Mouse (Mus musculus) left cerebral cortex, adult 9 months (tissue): ENCODE measurements at regions not wholly inside any gene's neighbourhood (a gene's known extent, or its start where the extent isn't known, plus 50 kb on each side); places are given as distances from the start of the nearest gene placed in this dataset.

ENCODE experiments used
- DNase-seq, 2 experiments: peaks; one replicate each; pipeline ENCODE4 v3.0.0; 2022; ENCODE audit warnings: low spot score in 2 of 2

DNA sequence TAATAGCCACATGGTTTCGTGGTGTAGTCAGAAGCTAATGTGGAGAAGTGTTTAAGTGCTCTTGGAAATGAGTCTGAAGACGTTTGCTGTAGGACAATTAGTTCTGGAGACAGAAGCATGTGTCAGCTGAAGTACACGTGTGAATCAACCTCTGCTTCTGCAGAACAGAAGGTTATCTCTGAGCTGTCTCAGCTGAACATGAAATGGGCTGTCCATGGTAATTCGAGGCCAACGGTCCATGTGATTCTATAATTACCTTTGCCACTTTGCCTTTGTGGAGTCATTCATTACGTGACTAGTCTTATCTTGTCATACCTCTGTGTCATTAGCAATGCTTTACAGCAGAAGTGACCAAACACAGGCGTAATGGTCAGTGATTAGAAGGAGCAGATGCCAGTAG lies 295.6 kb upstream of the Veph1 start:
- no peak for DNase-seq

DNA sequence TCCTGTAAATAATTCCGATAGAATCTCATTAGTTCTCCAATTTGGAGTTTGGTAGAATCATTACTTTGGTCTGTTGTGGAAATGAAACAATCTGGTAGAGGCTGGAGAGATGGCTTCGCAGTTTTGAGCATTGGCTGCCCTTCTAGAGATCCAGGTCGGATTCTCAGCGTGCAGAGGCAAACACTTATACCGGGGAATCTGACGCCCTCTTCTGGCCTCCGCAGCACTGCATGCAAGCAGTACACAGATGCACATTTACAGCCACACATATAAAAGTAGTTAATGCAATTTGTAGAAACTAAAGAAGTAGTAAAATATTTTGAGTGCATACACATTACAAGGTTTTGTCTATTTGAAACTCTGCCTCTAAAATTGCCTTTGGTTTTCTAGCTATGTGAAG lies 294.1 kb upstream of the Veph1 start:
- DNase-seq, result no peak

DNA sequence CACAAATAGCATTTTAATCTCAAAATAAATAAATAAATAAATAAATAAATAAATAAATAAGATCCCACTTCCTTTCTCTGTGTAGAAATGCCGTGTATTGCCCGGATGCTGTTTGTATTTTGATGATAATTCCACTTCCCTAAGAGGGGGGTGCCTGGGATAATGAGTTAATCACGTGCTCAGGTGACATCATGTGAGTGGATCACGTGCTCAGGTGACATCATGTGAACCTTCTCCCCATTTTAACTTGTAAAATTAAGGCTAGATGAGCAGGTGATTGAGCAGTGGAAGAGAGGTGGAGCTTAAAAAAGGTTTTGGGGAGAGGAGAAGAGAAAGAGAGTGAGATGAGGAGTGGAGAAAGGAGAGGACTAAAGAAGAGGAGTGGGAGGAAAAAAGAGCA lies 292.8 kb upstream of the Veph1 start:
- no peak for DNase-seq

DNA sequence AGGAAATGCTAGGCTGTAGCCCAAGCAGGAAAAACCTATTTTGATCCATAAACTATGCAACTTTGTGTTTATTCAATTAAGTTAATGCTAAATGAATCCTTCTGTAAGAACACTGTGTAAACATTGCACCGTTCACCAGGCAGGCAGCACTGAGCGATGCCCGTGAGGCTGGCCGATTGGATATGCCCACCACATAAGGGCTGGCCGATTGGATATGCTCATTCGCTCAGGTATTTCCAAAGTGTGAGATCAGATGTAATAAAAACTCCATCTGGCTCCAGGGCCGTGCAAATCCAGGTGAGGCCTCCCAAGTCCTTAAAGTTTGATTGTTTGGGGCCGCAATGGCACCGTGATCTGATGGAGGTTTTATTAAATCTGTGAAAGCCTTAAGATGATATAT lies 288.2 kb upstream of the Veph1 start:
- no peak for DNase-seq

DNA sequence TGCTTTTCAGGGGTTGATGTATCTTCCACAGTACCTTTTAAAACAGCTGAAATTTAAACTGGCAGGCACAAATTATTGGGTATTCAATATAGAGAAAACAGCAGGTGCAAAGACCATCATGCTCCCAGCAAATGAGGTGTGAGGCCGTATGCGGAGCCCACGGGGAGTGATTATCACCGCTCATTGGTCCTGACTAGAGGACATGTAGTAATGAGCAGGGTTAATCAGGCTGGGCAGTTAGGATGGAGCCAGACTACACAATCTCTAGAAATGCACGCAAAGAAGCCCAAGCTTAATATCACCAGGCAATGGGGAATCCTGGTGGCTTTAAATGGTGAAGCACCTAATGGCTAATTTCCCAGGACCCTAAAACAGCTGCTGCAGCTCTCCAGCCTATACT lies 287.5 kb upstream of the Veph1 start:
- DNase-seq, result no peak

DNA sequence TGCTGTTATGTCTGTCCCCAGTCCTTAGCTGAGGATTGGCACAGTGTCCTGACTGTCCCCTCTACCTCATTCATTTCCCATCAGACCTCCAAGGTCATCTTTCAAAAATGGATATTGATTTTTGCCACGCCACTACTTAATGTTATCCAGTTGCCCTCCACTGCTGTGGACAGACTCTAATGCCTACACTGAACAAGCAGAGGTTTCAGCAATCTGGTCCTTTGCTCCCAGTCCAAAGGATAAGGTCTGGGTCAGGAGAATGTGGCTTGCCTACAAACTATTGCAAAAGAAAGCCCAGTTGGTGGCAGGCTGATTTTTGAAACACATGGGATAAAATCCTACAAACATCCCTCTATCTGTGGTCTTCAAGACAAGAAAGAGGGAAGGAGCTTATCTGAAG lies 280.0 kb upstream of the Veph1 start:
- no peak for DNase-seq

DNA sequence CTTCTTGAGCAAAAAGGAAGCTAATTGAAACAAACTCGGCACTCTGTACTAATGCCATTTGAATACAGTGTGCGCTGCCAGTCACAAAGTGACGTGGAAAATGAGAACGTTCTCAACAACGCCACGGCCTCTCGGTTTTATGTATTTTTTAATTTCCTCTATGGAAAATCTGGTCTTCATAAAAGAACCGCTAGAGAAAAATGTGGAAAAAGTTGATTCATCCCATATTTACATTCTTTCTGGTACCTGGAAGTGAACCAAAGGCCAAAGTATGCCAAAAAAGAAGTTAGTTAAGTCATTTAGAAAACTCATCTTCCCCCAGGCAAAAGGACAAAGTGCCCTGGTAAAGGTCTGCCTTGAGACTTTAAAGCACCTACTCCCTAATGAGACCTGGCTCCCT lies 277.7 kb upstream of the Veph1 start:
- no peak for DNase-seq

DNA sequence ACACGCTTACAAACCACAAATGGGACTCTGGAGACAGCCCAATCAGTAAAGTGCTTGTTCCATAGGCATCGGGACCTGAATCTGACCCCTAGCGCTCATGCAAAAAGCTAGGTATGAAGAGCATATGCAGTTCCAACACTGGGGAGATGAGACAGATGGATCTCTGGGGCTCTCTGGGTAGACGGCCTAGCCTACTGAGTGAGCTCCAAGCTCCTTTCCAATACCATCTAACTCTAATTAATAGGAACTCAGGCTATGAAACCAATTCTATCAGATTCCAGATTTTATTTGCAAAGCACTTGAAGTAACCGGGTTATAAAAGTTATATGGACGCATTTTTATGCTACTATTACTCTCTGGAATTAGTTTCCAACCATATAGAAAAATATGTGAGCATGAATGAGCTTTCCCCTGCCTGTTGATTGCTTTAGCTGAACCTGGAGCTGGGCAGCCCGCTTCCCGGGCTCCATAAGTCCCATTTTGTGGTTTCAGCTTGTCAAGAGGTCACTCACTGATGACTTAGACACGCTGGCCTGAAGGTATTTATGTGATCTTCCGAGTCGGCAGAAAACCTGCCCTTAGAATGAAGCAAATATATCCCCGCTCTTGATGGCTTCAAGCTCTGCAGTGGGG lies 276.4 kb upstream of the Veph1 start:
- DNase-seq, result no peak

DNA sequence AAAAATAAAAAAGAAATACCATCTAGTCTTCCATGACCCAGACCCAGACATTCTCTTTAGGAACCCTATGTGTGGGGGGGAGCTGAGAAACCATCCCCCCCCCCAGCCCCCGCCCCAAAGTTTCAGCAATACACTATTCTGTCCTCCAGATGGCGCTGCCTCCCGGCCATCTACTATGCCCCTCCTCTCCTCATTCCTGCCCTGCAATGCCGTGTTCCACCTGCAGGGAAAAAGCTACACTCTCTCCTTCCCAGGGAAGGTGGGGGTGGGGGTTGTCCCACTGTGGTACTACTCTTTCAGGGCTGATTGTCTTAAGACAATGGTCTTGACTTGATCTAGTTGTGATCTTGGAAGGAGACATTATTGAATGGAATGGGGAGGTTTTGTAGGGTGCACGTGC lies 273.7 kb upstream of the Veph1 start:
- no peak for DNase-seq

DNA sequence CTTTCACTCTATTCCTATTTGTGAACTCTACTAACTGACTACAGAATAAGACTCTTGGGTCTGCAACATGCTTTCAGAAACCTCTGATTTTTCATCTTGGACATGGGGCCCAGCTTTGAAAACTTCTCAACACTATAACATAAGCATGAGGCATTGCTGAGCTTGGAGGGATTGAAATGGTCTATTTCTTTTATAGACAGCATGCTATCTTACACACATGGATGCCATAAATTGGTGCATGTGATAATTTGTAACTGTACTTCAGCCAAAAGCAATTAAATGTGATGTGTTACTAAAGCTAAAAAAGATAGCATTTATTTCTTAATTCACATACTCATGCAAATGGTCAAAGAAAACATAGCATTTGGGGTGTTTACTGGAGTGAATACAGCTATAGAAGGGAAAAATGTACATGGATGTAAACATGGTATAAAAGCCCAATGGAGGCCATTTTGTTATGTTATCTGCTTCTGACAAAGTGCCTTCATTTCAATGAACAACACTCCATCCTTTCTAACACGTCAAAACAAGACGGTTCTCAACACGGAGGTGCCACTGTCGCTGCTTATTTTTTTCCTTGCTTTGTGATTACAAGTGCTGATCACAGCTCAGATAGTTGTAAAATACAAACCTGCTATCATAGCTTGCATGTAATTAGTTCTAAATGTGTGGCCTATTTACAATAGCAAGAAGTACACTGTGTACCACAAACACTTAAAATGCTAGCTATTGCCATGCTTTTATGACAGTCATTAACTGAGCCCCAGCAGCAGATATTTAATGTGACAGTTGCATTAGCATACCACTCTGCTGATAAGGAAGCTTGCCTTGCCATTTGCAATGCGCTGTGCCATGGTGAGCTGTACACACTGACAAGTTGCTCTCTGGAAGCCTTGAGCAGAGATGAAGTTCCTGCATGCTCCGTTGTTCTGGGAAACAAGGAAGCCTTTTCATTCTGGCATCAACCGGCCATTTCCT lies 267.9 kb upstream of the Veph1 start:
- no peak for DNase-seq

DNA sequence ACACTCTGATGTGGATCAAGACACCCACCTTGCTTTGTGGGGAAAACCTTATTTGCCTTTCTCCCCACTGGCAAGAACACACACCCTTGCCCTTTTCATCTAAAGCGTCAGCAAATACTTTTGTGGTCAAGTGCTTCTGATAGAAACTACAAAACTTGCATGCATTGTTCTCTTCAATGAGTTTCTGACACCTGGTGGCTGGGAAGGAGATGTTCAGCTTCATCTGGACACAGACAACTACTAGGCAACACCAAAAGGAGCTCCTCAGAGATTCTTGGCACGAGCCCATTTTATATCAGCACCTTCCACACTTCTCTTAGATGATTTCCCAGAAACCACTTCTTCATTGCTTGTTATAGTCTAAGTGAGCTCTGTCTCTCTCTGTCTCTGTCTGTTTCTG lies 266.7 kb upstream of the Veph1 start:
- DNase-seq, result no peak

DNA sequence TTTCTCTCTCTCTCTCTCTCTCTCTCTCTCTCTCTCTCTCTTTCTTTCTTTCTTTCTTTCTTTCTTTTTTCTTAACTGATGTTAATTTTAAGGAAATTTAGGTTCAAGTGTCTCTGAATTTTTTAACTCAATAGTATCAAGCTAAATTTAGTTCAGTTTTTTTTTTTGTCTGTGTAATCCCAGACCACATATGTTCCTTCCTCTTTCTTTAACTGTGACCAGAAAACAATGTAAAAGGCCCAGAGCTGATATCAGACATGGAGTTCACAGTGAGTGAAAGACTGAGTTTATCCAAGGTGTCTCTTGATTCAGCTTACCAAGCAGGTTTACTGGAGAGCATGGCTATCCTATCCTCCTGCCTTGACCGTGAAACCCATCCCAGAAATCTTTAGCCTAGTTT lies 258.9 kb upstream of the Veph1 start:
- DNase-seq, result no peak

DNA sequence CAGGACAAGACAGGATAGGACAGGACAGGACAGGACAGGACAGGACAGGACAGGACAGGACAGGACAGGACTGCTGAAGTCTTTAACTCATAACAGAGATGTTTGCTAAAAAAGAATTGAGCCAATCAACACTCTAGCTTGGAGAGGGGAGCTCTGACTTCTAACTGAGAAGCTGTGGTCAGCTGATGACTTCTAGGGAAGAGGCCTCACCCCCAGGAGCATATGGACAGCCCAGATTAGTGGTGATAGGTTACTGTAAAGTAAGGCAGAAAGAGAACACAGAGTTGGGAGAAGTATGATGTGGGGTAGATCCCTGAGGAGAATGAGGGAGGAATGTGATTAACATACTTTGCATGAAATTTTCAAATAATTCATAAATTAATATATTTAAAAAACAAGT lies 254.3 kb upstream of the Veph1 start:
- DNase-seq, result no peak

DNA sequence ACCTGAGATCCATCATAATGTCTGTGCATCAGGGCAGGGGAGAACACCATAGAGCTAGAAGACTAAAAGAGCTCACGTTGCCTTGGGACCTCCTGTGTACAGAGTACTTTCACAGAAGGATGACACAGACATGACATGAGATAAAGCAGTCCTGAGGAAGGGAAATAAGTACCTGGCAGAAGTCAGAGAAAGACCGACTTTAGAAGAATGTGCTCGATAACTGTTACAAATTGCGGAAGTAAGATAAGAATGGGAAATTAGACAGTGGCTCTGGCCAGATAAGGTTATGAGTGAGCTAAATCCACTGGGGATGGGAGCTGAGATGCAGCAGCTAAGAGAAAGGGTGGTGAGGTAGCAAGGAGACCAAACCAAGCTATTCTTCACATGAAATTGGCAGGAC lies 249.9 kb upstream of the Veph1 start:
- DNase-seq, result no peak

DNA sequence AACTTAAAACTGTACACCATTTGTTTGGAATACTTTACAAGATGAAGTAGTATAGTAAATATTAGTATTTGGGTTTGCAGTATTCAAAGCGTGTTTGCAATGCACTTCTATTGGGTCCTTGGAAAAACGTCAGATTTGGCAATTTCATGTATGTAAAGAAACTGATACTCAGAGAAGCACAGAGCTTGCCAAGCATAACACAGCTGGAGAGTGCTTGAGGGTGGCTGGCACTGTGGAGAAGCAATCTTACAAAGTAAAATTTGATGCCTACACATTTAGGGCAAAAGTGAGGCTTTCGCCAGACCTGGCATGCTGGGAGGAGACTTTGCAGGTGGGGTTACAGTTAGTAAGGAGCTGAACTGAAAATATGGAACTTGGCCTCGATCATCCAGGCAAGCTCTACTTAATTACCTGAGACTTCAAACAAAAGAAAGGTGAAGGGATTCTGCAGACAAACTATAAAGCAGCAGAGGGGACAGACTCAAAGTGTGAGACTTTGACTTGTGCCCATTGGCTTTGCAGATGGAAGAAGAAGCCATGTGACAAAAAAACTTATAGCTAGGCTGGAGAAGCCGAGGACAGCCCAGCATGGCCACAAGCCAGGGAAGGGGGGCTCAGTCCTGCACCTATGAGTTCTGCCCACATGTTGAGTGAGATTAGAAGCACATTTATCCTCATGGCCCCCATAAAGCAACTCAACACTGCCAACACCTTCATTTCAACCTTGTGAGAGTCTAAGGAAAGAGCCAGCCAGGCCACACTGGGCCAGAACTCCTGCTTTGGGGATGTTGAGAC lies 247.7 kb upstream of the Veph1 start:
- DNase-seq, result no peak

DNA sequence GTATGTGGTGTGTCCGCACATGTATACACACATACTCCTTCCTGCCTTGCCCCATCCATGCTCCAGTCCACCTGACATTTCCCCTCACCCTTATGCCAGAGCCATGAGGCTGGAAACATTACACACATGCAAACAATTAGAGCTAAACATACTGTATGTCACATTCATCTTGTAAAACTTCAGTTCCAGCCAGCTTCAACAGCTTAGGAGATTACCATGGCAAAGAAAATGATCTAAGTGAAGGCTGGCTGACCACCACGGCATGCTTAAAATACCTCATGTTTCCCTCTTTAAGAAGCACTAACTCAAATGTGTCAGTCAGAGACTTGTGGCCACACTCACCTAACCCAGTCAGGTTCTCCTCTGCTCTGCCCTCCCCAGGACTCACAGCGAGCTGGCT lies 246.2 kb upstream of the Veph1 start:
- DNase-seq, result no peak

DNA sequence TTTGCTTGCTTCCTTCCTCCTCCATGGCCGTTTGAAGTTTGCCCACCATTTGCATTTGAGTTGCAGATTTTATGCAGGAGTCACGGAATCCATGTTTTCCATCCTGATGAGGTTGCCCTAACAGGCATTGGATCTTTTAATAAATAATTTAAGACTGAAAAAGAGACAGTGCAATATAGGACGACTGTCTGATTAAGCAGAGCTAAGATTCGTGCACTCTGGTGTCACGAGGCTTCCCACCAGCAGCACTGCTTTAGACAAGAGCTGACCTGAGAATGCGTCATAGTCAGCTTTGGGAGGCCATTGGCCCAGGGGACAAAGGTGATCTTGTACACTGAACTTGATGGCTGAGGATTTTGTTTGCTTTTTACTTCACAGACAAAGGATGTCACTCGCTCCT lies 241.3 kb upstream of the Veph1 start:
- DNase-seq, result no peak

DNA sequence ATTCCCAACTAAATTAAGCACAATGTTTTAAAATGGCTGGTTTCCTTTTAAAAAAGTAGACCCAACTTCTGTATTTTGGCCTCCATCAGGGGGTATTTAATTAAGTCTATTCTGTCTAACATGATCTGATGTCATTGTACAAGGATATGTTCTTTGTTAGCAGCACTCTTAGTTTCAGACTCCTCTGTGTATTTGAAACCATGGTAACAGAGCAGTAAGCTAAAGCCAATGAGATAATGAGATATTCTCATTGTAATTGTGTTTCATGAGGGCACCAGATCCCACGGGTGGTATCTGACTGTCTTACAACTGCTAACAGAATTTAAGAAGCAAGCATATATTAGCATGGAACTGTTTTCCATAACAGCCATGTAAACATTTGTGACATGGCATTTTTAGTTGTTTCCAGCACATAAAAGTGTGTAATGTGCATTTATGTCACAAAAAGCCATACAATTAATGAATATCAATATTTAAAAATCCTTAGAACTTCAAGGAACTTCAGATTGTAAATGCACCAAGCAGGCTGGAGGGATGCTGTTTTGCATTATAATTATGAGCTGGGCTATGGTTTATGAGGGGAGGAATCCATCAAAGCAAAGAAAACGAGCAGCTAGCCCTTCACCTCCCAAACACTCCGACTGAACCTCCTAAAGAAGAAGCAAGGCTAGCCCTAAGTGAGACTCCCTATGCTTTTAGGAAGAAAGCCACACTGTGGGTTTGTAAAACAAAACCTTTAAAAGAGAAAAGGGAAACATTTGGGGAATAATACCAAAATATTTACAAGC lies 240.7 kb upstream of the Veph1 start:
- DNase-seq, result no peak

DNA sequence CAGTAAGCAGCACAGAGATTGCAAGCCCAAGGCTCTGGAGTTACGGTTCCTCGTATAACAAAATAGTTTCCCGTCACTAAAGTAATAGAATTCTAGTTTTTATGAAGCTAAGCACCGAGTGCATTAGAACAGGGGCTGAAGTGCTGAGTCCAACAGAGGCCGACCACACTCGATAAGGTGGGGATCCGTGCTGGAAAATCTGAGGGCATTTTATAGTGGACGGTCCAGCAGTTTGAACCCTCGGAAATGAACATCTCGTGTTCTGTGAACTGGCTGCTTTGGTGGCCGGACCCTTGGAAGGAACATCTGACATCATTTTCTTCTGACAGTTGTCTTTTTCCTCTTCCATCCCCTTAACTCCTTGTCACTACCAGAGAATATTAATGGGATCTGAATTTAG lies 240.0 kb upstream of the Veph1 start:
- DNase-seq, result no peak

DNA sequence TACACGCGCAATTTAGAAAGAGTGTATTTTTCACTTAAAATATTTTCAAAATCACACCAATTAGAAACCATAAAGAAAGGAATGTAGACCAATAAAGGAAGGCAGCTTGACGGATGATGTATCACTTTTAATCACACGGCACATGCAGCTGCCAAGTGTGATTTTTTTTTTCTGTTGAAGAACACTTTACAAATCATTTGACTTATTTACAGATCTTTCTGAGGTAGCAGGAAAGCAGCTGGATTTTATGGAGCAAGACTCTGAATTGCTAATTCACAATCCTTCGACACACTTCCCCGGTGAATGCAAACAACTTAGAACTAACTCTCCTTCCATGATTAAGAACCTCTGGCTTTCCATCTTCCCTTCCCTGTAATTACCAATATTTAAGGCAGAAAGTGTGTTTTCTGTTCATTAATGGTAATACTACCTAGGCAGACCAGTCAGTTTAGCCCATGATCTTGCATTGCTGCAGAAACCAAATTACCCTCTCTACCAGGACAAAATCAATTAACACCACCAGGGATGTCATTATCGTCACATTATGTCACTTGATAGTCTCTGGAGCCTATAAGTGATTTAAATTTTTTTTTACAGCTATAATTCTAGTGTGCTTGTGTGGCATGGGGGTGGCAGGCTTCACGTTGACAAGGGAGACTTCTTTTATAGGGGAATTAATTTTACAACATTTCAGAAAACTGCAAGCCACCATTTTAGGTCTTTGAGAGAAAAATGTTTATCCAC lies 239.3 kb upstream of the Veph1 start:
- DNase-seq, result no peak

DNA sequence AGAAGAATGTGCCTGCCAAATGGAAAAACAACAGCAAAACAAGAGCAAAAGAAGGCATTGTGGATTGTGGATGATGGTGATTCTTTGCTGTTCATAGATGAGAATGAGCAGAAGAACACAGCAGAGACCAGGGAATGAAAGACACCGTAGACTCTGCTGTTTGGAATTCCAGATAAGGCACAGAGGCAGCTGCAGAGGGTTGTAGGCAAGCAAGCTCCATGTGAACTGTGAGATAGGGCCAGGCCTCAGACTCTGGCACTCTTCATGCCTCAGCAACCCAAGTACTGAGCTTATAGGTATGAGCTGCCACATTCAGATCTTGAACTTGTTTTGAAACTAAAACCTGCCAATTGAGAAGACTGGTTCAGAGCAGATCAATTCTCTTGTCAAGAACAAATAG lies 223.3 kb upstream of the Veph1 start:
- DNase-seq, result no peak
